Mouse (Mus musculus) lung, postnatal 0 days (tissue): ENCODE measurements at regions not wholly inside any gene's neighbourhood (a gene's known extent, or its start where the extent isn't known, plus 50 kb on each side); places are given as distances from the start of the nearest gene placed in this dataset.
A peak's percentile ranks its signal among the peaks of the same experiment; 100 is the strongest.

Experiments
- ATAC-seq: fragments of 200-750 bp; cut with Nextera tagmentation; 2 replicates; pipeline ENCODE4 v1.8.0; 2017; ENCODE audit warnings: moderate library complexity
- DNase-seq: peaks from one replicate; pipeline ENCODE4 v3.0.0-alpha.2; 2016; ENCODE audit warnings: low spot score
- H3K27ac ChIP-seq: fragments of 300-500 bp; sonication (generic); 2 replicates; pipeline ENCODE4 v1.5.1; 2014; ENCODE audit warnings: antibody characterized with exemption, mild to moderate bottlenecking, low read length, mixed read lengths
- H3K27me3 ChIP-seq: fragments of 300-500 bp; sonication (generic); replicated peaks from 2 replicates; pipeline ENCODE4 v1.6.1; 2014; ENCODE audit warnings: low read length, mixed read lengths; ENCODE audit not compliant: insufficient read depth
- H3K36me3 ChIP-seq: fragments of 300-500 bp; sonication (generic); 2 replicates; pipeline ENCODE4 v1.6.1; 2014; ENCODE audit warnings: low read length, mixed read lengths; ENCODE audit not compliant: insufficient read depth
- H3K4me1 ChIP-seq: fragments of 300-500 bp; sonication (generic); 2 replicates; pipeline ENCODE4 v1.6.1; 2014; ENCODE audit warnings: antibody characterized with exemption, low read depth, low read length, mixed read lengths; ENCODE audit not compliant: insufficient read depth
- H3K4me2 ChIP-seq: fragments of 300-500 bp; sonication (generic); replicated peaks from 2 replicates; pipeline ENCODE4 v1.6.1; 2014; ENCODE audit warnings: low read depth, mild to moderate bottlenecking, low read length, moderate library complexity, mixed read lengths
- H3K4me3 ChIP-seq: fragments of 300-500 bp; sonication (generic); 2 replicates; pipeline ENCODE4 v1.5.1; 2014; ENCODE audit warnings: low read depth, low read length
- H3K9ac ChIP-seq: fragments of 300-500 bp; sonication (generic); replicated peaks from 2 replicates; pipeline ENCODE4 v1.6.1; 2014; ENCODE audit warnings: low read depth, mild to moderate bottlenecking
- H3K9me3 ChIP-seq: fragments of 300-500 bp; sonication (generic); 2 replicates; pipeline ENCODE4 v1.6.1; 2016; ENCODE audit warnings: low read length, mixed read lengths
- CTCF ChIP-seq: IDR thresholded peaks from 2 replicates; pipeline ENCODE4 v1.5.1; 2016; ENCODE audit warnings: antibody characterized with exemption, mild to moderate bottlenecking
- EP300 ChIP-seq: IDR thresholded peaks from 2 replicates; pipeline ENCODE4 v1.6.1; 2016; ENCODE audit warnings: antibody characterized with exemption, mild to moderate bottlenecking, control low read depth
- whole genome bisulfite sequencing: fragments of 180-500 bp; shearing (Covaris S2); extraction: QIAGEN DNeasy Blood & Tissue Kit; methylation state at CpG from one replicate; pipeline ENCODE4 v1.1.7; 2014; 5-methylcytosine and 5-hydroxymethylcytosine counted together

- no peaks in the 10 kb centered on the region for H3K36me3 ChIP-seq
- 53% methylated on average over 3 of the region's 3 CpGs for WGBS
- no peaks in the 10 kb centered on the region for H3K4me1 ChIP-seq
- H3K4me3 ChIP-seq = no peak overlapping the region
- no peak overlapping the region for H3K9ac ChIP-seq
- no peak overlapping the region for H3K4me2 ChIP-seq
- no peaks in the 10 kb centered on the region for H3K9me3 ChIP-seq
- TF ChIP-seq CTCF = no peak
- no peak for TF ChIP-seq EP300
- no peaks in the 10 kb centered on the region for H3K27me3 ChIP-seq
- no peak for ATAC-seq
- peak; percentile 18 for DNase-seq
- no peak overlapping the region for H3K27ac ChIP-seq
These were observed 91.4 kb upstream of the Gm11042 start for GRCm38 (mm10) chr12:74407591-74408095.

DNA sequence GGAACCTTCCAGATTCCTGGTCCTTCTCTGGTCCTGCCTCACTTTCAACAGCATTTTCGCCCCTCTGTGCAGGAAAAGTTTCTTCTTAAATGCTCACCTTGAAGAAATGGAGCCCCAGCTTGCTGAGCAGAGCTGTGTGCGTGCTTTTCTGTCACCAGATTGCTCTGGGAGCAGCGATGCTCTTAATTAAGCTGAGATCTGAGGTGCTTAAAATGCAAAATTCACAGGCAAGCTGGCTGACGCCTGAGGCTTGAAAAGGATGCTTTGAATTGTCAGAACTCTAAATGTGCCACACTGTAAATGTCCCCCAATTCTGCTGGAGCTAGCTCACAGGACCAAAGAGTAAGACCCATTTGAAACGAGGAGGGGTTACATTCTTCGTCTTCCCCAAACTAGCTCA lies 73.6 kb upstream of the Gm11042 start:
- H3K4me1 ChIP-seq = no peaks in the 10 kb centered on the region
- no peaks in the 10 kb centered on the region for H3K27me3 ChIP-seq
- no peak overlapping the region for H3K4me3 ChIP-seq
- H3K36me3 ChIP-seq = no peaks in the 10 kb centered on the region
- H3K9me3 ChIP-seq = no peaks in the 10 kb centered on the region
- TF ChIP-seq EP300 = no peak
- TF ChIP-seq CTCF = no peak
- no peak overlapping the region for H3K9ac ChIP-seq
- no peak overlapping the region for H3K4me2 ChIP-seq
- ATAC-seq (no peak), DNase-seq (no peak)
- no peak overlapping the region for H3K27ac ChIP-seq
- 65% methylated on average over 6 of the region's 6 CpGs for WGBS
